Mouse (Mus musculus): ENCODE measurements around the gene Epyc.

DNA sequence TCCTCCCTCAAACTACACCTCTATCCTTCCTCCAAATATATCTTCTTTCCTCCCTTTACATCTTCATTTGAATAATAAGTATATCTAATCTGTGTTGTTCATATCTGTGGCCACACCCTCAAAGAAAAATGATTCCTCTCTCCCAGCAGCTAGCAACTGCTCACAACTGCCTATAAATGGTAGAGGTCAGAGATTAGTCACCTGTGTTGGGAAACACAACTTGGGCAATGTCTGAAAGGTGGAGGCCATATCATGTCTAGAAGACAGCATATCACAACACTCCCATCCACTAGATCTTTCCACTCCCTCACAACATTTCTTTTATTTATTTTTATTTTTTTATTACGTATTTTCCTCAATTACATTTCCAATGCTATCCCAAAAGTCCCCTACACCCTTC is 15.6 kb downstream of the Epyc start:
- TF ChIP-seq POLR2A (IDR thresholded peaks at IDR 0.05; ENCODE audit: low read depth, low read length) (no peak), CTCF (IDR thresholded peaks at IDR 0.05; ENCODE audit: extremely low read depth, insufficient read length, insufficient replicate concordance, low read depth, low read length) (no peak)

All from small intestine, adult 2 months (tissue).